12 mouse cellular contexts compared by ENCODE assay signal in the genomic region with DNA sequence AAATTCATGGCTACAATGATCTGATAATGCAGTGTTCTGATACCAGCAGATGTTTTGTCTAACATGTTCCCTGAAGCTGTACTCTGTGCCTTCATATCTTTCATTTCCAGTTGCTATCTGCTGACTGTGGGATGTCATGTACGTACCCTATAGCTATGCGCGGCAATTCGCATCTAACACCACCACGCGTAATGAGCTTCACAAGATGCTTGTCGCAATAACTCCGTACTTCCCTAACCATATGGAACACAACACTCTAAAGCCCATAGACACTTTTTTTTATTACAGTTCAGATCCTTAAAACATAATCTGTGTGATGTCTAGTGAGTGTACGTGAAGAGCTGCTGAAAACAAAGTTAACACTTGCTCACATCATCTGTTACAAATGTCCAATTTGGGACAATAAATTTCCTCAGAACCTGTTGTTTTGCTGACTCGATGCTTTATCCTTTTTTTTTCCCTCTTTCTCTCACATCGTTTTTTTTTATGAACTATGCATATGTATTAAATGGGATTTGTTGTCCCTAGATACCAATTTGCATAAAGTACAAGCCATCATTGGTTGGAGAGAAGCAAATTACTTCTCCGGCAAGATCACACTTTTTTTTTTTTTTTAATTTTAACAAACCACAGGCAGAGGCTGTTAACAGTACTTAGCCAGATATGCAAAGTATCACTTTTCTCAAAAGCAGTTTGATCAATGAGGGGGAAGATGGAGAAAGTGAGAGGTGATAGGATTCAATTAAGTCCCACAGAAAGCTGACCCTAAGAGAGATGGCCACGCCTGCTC.
DNase-seq lines count a peak whose midpoint lies in the region; ATAC-seq and TF ChIP-seq lines count a peak whose summit lies in the region.
"Had no signal": no experiment of that assay in that cellular context is flagged by ENCODE, and none has a peak within 500 bp of the region (broad histone marks: within the 10 kb centered on the region; RNA-seq: fewer than 3 reads in every experiment).

No protein-coding gene starts in this region.

- TF ChIP-seq POLR2A in CH12.LX (IDR thresholded peaks at IDR 0.05; ENCODE audit: low read depth, low read length), result no peak

- WGBS in embryonic facial prominence, embryonic 13.5 days, result 77% methylated on average over 13 of the region's 13 CpGs
- 87% methylated on average over 13 of the region's 13 CpGs for WGBS in embryonic facial prominence, embryonic 10.5 days
- WGBS in kidney, embryonic 15.5 days, result 73% methylated on average over 13 of the region's 13 CpGs
- 79% methylated on average over 13 of the region's 13 CpGs for WGBS in limb, embryonic 10.5 days
- 87% methylated on average over 13 of the region's 13 CpGs for WGBS in midbrain, embryonic 11.5 days

- TF ChIP-seq CTCF in CH12.LX (conservative IDR thresholded peaks at IDR 0.05 in 1 of 2, IDR thresholded peaks at IDR 0.05 in 1 of 2; ENCODE audit: low read depth in 2 of 2, low read length in 2 of 2), result no peak

- no peak for DNase-seq in embryonic facial prominence, embryonic 10.5 days (ENCODE audit: low spot score)
- DNase-seq in kidney, adult 9 months, result no peak
- DNase-seq in CH12.LX (ENCODE audit: extremely low read depth), result no peak
- DNase-seq in limb, embryonic 10.5 days (ENCODE audit: low spot score), result no peak
- DNase-seq in midbrain, embryonic 11.5 days (ENCODE audit: low spot score, missing footprints), result no peak
- no peak for DNase-seq in adipocyte (ENCODE audit: low spot score)
- DNase-seq: heart, adult 11 months; layer of hippocampus, adult 9-11 months; liver, embryonic 13.5 days had no signal

- no peak for TF ChIP-seq RAD21 in CH12.LX (IDR thresholded peaks at IDR 0.05; ENCODE audit: low read depth, low read length)

- H3K4me2 ChIP-seq in embryonic facial prominence, embryonic 13.5 days, result peak overlapping the region; percentile 44
- peak overlapping the region; percentile 47 for H3K4me2 ChIP-seq in kidney, embryonic 15.5 days
- H3K4me2 ChIP-seq in CH12.LX (ENCODE audit: insufficient read depth, low read depth, poor library complexity, severe bottlenecking), result peak overlapping the region; percentile 76
- H3K4me2 ChIP-seq in midbrain, embryonic 11.5 days, result no peak overlapping the region
- H3K4me2 ChIP-seq: liver, embryonic 13.5 days had no signal

- H3K9ac ChIP-seq in embryonic facial prominence, embryonic 13.5 days, result no peak overlapping the region
- no peak overlapping the region for H3K9ac ChIP-seq in kidney, embryonic 15.5 days
- no peak overlapping the region for H3K9ac ChIP-seq in CH12.LX (ENCODE audit: insufficient read depth, low read depth)
- no peak overlapping the region for H3K9ac ChIP-seq in midbrain, embryonic 11.5 days (ENCODE audit: low read length)
- H3K9ac ChIP-seq: liver, embryonic 13.5 days had no signal

- H3K79me2 ChIP-seq in CH12.LX (replicated peaks; ENCODE audit: control insufficient read depth, extremely low read depth, insufficient read depth, poor library complexity, severe bottlenecking), result no peaks in the 10 kb centered on the region

- no peak for ATAC-seq in embryonic facial prominence, embryonic 13.5 days (ENCODE audit: insufficient number of reproducible peaks, insufficient read depth, low FRiP score, low TSS enrichment, low read depth)
- no peak for ATAC-seq in kidney, embryonic 15.5 days (replicated peaks; ENCODE audit: low FRiP score)
- no peak for ATAC-seq in midbrain, embryonic 11.5 days (ENCODE audit: low FRiP score)
- ATAC-seq: hindbrain, embryonic 16.5 days had no signal

- no peaks in the 10 kb centered on the region for H3K36me3 ChIP-seq in embryonic facial prominence, embryonic 13.5 days
- H3K36me3 ChIP-seq in embryonic facial prominence, embryonic 10.5 days (replicated peaks), result no peaks in the 10 kb centered on the region
- H3K36me3 ChIP-seq in kidney, embryonic 15.5 days, result no peaks in the 10 kb centered on the region
- no peaks in the 10 kb centered on the region for H3K36me3 ChIP-seq in CH12.LX (replicated peaks in 1 of 2; ENCODE audit: control insufficient read depth in 1 of 2, insufficient read depth in 1 of 2, low read length in 1 of 2)
- no peaks in the 10 kb centered on the region for H3K36me3 ChIP-seq in limb, embryonic 10.5 days
- H3K36me3 ChIP-seq in midbrain, embryonic 11.5 days (ENCODE audit: control insufficient read depth, insufficient read depth, low read length), result no peaks in the 10 kb centered on the region
- H3K36me3 ChIP-seq: liver, embryonic 13.5 days had no signal

- dilution Hi-C loops in CH12.LX (cut with MboI; ENCODE audit: extremely low pct_ligation_motif_present, extremely low pct_unique_long_range_greater_than_20kb, low sequenced_read_pairs), result no loop called here

- no peaks in the 10 kb centered on the region for H3K27me3 ChIP-seq in embryonic facial prominence, embryonic 13.5 days
- no peaks in the 10 kb centered on the region for H3K27me3 ChIP-seq in embryonic facial prominence, embryonic 10.5 days (replicated peaks; ENCODE audit: low read depth, poor library complexity, severe bottlenecking)
- no peaks in the 10 kb centered on the region; the same call in 1 of the 2 replicates for H3K27me3 ChIP-seq in kidney, embryonic 15.5 days
- no peaks in the 10 kb centered on the region for H3K27me3 ChIP-seq in CH12.LX (replicated peaks)
- H3K27me3 ChIP-seq in limb, embryonic 10.5 days (ENCODE audit: low read depth, poor library complexity, severe bottlenecking), result no peaks in the 10 kb centered on the region
- H3K27me3 ChIP-seq in midbrain, embryonic 11.5 days (ENCODE audit: control insufficient read depth, insufficient read depth, low read length), result no peaks in the 10 kb centered on the region
- H3K27me3 ChIP-seq: liver, embryonic 13.5 days had no signal

- in situ Hi-C loops in CH12.LX (cut with MboI; ENCODE audit: low pct_ligation_motif_present, low pct_unique_long_range_greater_than_20kb, low sequenced_read_pairs), result no loop called here

- no peaks in the 10 kb centered on the region for H3K9me3 ChIP-seq in embryonic facial prominence, embryonic 13.5 days
- H3K9me3 ChIP-seq in embryonic facial prominence, embryonic 10.5 days, result no peaks in the 10 kb centered on the region
- no peaks in the 10 kb centered on the region for H3K9me3 ChIP-seq in kidney, embryonic 15.5 days (replicated peaks)
- H3K9me3 ChIP-seq in CH12.LX (replicated peaks; ENCODE audit: low read length), result no peaks in the 10 kb centered on the region
- no peaks in the 10 kb centered on the region for H3K9me3 ChIP-seq in limb, embryonic 10.5 days (replicated peaks)
- no peaks in the 10 kb centered on the region for H3K9me3 ChIP-seq in midbrain, embryonic 11.5 days (ENCODE audit: control insufficient read depth, low read length)
- H3K9me3 ChIP-seq: liver, embryonic 13.5 days had no signal

- no peak for TF ChIP-seq EP300 in CH12.LX (IDR thresholded peaks at IDR 0.05; ENCODE audit: low read length)

- H3K4me3 ChIP-seq in embryonic facial prominence, embryonic 13.5 days, result 0 out of 2 replicates have a peak overlapping the region, but pooled peaks have one; percentile 13
- H3K4me3 ChIP-seq in embryonic facial prominence, embryonic 10.5 days, result no peak overlapping the region
- H3K4me3 ChIP-seq in kidney, embryonic 15.5 days (replicated peaks), result peak overlapping the region; percentile 22
- no peak overlapping the region for H3K4me3 ChIP-seq in CH12.LX (replicated peaks in 1 of 3; ENCODE audit: low read depth in 2 of 3, low read length in 2 of 3, poor library complexity in 1 of 3)
- H3K4me3 ChIP-seq in limb, embryonic 10.5 days, result 0 out of 2 replicates have a peak overlapping the region, but pooled peaks have one; percentile 27
- no peak overlapping the region for H3K4me3 ChIP-seq in midbrain, embryonic 11.5 days (ENCODE audit: low read depth, low read length)
- H3K4me3 ChIP-seq: liver, embryonic 13.5 days had no signal

- H3K4me1 ChIP-seq in embryonic facial prominence, embryonic 13.5 days, result peaks cover 7% of the 10 kb centered on the region; the same call in 1 of the 2 replicates
- peaks cover 18% of the 10 kb centered on the region for H3K4me1 ChIP-seq in embryonic facial prominence, embryonic 10.5 days
- peaks cover 6% of the 10 kb centered on the region for H3K4me1 ChIP-seq in kidney, embryonic 15.5 days
- H3K4me1 ChIP-seq in CH12.LX (ENCODE audit: control insufficient read depth in 1 of 2, insufficient read depth in 2 of 2), result peaks cover 0 to 2% of the 10 kb centered on the region in 2 experiments; a peak in 1 of 4 replicates
- peaks cover 29% of the 10 kb centered on the region for H3K4me1 ChIP-seq in limb, embryonic 10.5 days
- no peaks in the 10 kb centered on the region for H3K4me1 ChIP-seq in midbrain, embryonic 11.5 days (ENCODE audit: control insufficient read depth, insufficient read depth, low read length)
- H3K4me1 ChIP-seq: liver, embryonic 13.5 days had no signal

- no peak overlapping the region for H3K27ac ChIP-seq in embryonic facial prominence, embryonic 13.5 days
- no peak overlapping the region for H3K27ac ChIP-seq in embryonic facial prominence, embryonic 10.5 days (replicated peaks)
- H3K27ac ChIP-seq in kidney, embryonic 15.5 days, result no peak overlapping the region
- H3K27ac ChIP-seq in CH12.LX (ENCODE audit: insufficient read depth, low read depth), result no peak overlapping the region
- H3K27ac ChIP-seq in limb, embryonic 10.5 days, result no peak overlapping the region
- no peak overlapping the region for H3K27ac ChIP-seq in midbrain, embryonic 11.5 days (ENCODE audit: low read depth, low read length)
- H3K27ac ChIP-seq: liver, embryonic 13.5 days had no signal

TF ChIP-seq in CH12.LX, 34 proteins besides CTCF, POLR2A, EP300 and RAD21 (continues in another document):
- peak; percentile 35; the same call in 1 of the 2 replicates for TF ChIP-seq MAFK (IDR thresholded peaks at IDR 0.05; ENCODE audit: insufficient replicate concordance, low read length)
- TF ChIP-seq POLR2AphosphoS2 (IDR thresholded peaks at IDR 0.05; ENCODE audit: low read depth, low read length), result no peak
- TF ChIP-seq MAX (IDR thresholded peaks at IDR 0.05; ENCODE audit: low read length), result no peak
- no peak for TF ChIP-seq CHD1 (IDR thresholded peaks at IDR 0.05; ENCODE audit: low read depth, low read length)
- no peak for TF ChIP-seq RCOR1 (conservative IDR thresholded peaks at IDR 0.05; ENCODE audit: low read depth, low read length)
- no peak for TF ChIP-seq MAZ (IDR thresholded peaks at IDR 0.05; ENCODE audit: low read depth, low read length)
- no peak for TF ChIP-seq TCF12 (IDR thresholded peaks at IDR 0.05; ENCODE audit: low read depth, low read length)
- TF ChIP-seq NELFE (IDR thresholded peaks at IDR 0.05; ENCODE audit: low read depth, low read length), result no peak
- TF ChIP-seq ZKSCAN1 (IDR thresholded peaks at IDR 0.05; ENCODE audit: borderline replicate concordance, low read depth, low read length), result no peak
- no peak for TF ChIP-seq SIN3A (IDR thresholded peaks at IDR 0.05; ENCODE audit: low read length)
- no peak for TF ChIP-seq SMC3 (IDR thresholded peaks at IDR 0.05; ENCODE audit: low read depth, low read length)
- TF ChIP-seq UBTF (IDR thresholded peaks at IDR 0.05; ENCODE audit: low read depth, low read length), result no peak
- TF ChIP-seq IRF4 (IDR thresholded peaks at IDR 0.05; ENCODE audit: low read depth, low read length), result no peak
- TF ChIP-seq GABPA (IDR thresholded peaks at IDR 0.05; ENCODE audit: insufficient replicate concordance, low read depth, low read length), result no peak
- TF ChIP-seq ZNF384 (IDR thresholded peaks at IDR 0.05; ENCODE audit: low read depth, low read length), result peak; percentile 62

Comparison
In these comparisons a context has a peak if more than half of its experiments do, and no peak if none do; other contexts are left out.
1. H3K4me3 ChIP-seq: peak in embryonic facial prominence, embryonic 13.5 days (single experiment), kidney, embryonic 15.5 days (single experiment) and limb, embryonic 10.5 days (single experiment); none in embryonic facial prominence, embryonic 10.5 days (single experiment), CH12.LX (0 of 3) and midbrain, embryonic 11.5 days (single experiment).